Mouse (Mus musculus): ENCODE measurements at regions not wholly inside any gene's neighbourhood (a gene's known extent, or its start where the extent isn't known, plus 50 kb on each side); places are given as distances from the start of the nearest gene placed in this dataset.

DNA sequence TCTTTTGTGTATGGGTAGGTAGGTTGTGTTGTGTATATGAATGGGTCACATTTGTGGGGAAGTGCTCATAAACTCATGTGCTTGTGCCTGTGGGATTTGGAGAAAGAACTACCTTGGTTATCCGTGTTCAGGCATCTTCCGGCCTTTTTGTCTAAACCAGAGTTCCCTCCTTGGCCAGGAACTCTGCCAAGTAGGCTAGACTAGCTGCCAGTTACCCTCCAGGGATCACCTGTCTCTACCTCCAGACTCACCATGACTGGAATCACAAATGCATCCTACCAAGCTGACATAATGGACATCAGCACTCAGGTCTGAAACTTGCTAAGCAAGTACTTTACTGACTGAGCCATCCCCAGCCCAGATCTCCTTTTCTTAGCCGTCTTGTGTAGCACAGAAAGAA lies 97.6 kb upstream of the Nrp1 start:
- DNase-seq (ENCODE audit: low read depth in 1 of 2, low spot score in 2 of 2): no peak
- WGBS: 87% methylated on average over 3 of the region's 3 CpGs
- Histone ChIP-seq H3K27ac (ENCODE audit: insufficient read depth, low read length) (no peak overlapping the region), H3K27me3 (ENCODE audit: control insufficient read depth, insufficient read depth, low read length) (no peaks in the 10 kb centered on the region), H3K4me1 (ENCODE audit: control insufficient read depth, insufficient read depth, insufficient read length) (no peaks in the 10 kb centered on the region), H3K36me3 (ENCODE audit: control insufficient read depth, insufficient read depth, low read length) (no peaks in the 10 kb centered on the region), H3K4me3 (ENCODE audit: extremely low read depth, insufficient read depth, insufficient read length) (no peak overlapping the region)
- TF ChIP-seq CTCF (IDR thresholded peaks at IDR 0.05; ENCODE audit: extremely low read depth, insufficient read depth, insufficient read length, insufficient replicate concordance) (no peak), POLR2A (IDR thresholded peaks at IDR 0.05; ENCODE audit: low read depth, low read length) (no peak)

DNA sequence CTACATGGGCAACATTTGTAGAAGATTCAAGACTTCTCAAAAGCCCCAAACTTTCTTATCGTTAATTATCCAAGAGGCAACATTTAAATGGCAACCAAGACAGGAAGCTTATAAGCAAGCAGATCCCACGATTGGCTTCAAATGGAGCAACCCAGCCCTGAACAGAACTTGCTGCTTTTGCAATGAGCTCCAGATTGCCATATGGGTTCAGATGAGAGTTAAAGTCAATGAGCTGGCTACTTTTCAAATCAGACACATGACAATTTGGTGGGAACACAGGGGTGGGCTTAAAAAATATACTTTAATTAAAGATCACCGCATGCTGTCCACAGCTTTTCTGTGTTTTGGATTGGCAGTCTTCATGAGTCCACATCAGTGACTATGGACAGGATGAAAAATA lies 97.0 kb upstream of the Nrp1 start:
- 78% methylated on average over 3 of the region's 3 CpGs for WGBS
- TF ChIP-seq POLR2A (IDR thresholded peaks at IDR 0.05; ENCODE audit: low read depth, low read length) (no peak), CTCF (IDR thresholded peaks at IDR 0.05; ENCODE audit: extremely low read depth, insufficient read depth, insufficient read length, insufficient replicate concordance) (no peak)
- no peaks in the 10 kb centered on the region for H3K4me1 ChIP-seq (ENCODE audit: control insufficient read depth, insufficient read depth, insufficient read length)
- H3K4me3 ChIP-seq (ENCODE audit: extremely low read depth, insufficient read depth, insufficient read length): no peak overlapping the region
- no peak overlapping the region for H3K27ac ChIP-seq (ENCODE audit: insufficient read depth, low read length)
- no peaks in the 10 kb centered on the region for H3K27me3 ChIP-seq (ENCODE audit: control insufficient read depth, insufficient read depth, low read length)
- no peaks in the 10 kb centered on the region for H3K36me3 ChIP-seq (ENCODE audit: control insufficient read depth, insufficient read depth, low read length)
- no peak for DNase-seq (ENCODE audit: low read depth in 1 of 2, low spot score in 2 of 2)

DNA sequence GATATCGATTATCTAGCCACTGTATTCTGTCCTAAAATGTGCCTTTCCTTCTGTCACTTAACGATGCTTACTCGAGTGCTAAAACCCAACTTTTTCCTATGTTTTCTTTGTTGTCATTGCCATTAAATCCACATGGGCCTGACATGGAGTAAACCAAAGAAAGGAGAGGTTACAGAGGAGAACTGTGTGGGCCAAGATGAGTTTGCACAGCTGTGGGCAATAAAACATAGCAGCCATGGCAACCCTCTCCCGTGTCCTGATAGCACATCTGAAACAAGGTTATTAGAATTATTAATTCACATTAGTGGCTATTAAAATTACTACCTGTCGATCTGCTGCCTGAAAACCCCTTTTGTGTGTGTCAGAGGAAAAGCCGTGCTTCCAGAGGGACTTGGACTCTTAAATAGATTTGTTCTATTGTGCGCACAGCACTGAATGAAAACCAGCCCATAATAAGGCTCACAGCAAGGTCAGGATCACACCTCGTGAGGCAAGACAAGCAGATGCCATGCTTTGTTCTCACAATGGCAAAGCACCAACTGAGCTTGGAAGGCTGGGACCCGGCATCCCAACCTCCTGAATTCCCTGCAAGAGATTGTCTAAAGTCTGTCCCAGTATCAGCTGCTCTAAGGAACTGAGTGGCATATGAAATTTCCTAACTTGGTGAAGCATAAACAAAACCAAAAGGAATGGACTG lies 95.0 kb upstream of the Nrp1 start:
- H3K27me3 ChIP-seq (ENCODE audit: control insufficient read depth, insufficient read depth, low read length): no peaks in the 10 kb centered on the region
- TF ChIP-seq POLR2A (IDR thresholded peaks at IDR 0.05; ENCODE audit: low read depth, low read length) (no peak), CTCF (IDR thresholded peaks at IDR 0.05; ENCODE audit: extremely low read depth, insufficient read depth, insufficient read length, insufficient replicate concordance) (no peak)
- DNase-seq (ENCODE audit: low read depth in 1 of 2, low spot score in 2 of 2): no peak
- 88% methylated on average over 9 of the region's 9 CpGs for WGBS
- H3K4me1 ChIP-seq (ENCODE audit: control insufficient read depth, insufficient read depth, insufficient read length): peaks cover 4% of the 10 kb centered on the region; the same call in 1 of the 2 replicates
- no peak overlapping the region for H3K4me3 ChIP-seq (ENCODE audit: extremely low read depth, insufficient read depth, insufficient read length)
- H3K36me3 ChIP-seq (ENCODE audit: control insufficient read depth, insufficient read depth, low read length): no peaks in the 10 kb centered on the region
- H3K27ac ChIP-seq (ENCODE audit: insufficient read depth, low read length): no peak overlapping the region

DNA sequence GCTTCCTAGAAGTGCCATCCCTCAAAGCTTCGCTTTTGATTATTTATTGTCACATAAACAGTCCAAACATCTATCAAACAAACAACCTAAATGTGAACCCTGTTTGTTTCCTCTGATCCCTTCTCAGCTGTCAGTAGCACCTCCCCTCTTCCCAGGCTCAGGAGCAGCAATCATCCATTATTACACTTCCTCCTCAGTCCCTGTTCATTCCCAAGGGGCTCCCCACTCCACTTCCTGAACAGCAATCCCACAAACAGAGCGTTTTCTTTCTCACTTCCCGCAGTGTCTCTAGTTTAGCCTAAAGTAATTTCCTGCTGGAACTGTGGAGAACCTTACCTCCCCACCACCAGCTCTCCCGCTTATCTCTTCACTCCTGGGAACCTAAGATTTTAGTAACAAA lies 91.1 kb upstream of the Nrp1 start:
- H3K27me3 ChIP-seq (ENCODE audit: control insufficient read depth, insufficient read depth, low read length): no peaks in the 10 kb centered on the region
- no peak for TF ChIP-seq CTCF (IDR thresholded peaks at IDR 0.05; ENCODE audit: extremely low read depth, insufficient read depth, insufficient read length, insufficient replicate concordance)
- TF ChIP-seq POLR2A (IDR thresholded peaks at IDR 0.05; ENCODE audit: low read depth, low read length): no peak
- H3K4me3 ChIP-seq (ENCODE audit: extremely low read depth, insufficient read depth, insufficient read length): no peak overlapping the region
- 60% methylated on average over 4 of the region's 4 CpGs for WGBS
- H3K4me1 ChIP-seq (ENCODE audit: control insufficient read depth, insufficient read depth, insufficient read length): peaks cover 7% of the 10 kb centered on the region; the same call in 1 of the 2 replicates
- H3K36me3 ChIP-seq (ENCODE audit: control insufficient read depth, insufficient read depth, low read length): no peaks in the 10 kb centered on the region
- DNase-seq (ENCODE audit: low read depth in 1 of 2, low spot score in 2 of 2): no peak
- no peak overlapping the region for H3K27ac ChIP-seq (ENCODE audit: insufficient read depth, low read length)

DNA sequence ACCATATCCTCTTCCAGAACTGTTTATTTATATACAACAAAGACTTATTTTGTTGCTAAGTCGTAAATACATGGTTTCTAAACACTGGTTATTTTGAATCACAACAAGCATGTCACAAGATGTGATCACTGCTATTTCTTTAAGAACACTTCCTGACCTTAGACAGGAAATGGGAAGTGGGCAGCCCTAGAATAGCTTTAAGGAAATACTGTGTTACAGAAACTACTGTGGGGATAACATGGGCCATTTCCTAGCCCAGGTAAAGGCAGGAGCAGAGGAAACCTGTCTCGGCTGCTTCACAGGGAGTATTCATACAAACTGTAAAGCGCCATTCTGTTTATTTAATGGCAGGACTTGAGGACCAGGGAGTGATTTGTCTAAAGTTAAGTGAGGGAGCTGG lies 90.4 kb upstream of the Nrp1 start:
- no peak for DNase-seq (ENCODE audit: low read depth in 1 of 2, low spot score in 2 of 2)
- WGBS: 55% methylated on average over 3 of the region's 3 CpGs
- H3K27me3 ChIP-seq (ENCODE audit: control insufficient read depth, insufficient read depth, low read length): no peaks in the 10 kb centered on the region
- TF ChIP-seq POLR2A (IDR thresholded peaks at IDR 0.05; ENCODE audit: low read depth, low read length) (no peak), CTCF (IDR thresholded peaks at IDR 0.05; ENCODE audit: extremely low read depth, insufficient read depth, insufficient read length, insufficient replicate concordance) (no peak)
- H3K4me1 ChIP-seq (ENCODE audit: control insufficient read depth, insufficient read depth, insufficient read length): peaks cover 7% of the 10 kb centered on the region; the same call in 1 of the 2 replicates
- no peak overlapping the region for H3K4me3 ChIP-seq (ENCODE audit: extremely low read depth, insufficient read depth, insufficient read length)
- H3K27ac ChIP-seq (ENCODE audit: insufficient read depth, low read length): no peak overlapping the region
- H3K36me3 ChIP-seq (ENCODE audit: control insufficient read depth, insufficient read depth, low read length): no peaks in the 10 kb centered on the region

DNA sequence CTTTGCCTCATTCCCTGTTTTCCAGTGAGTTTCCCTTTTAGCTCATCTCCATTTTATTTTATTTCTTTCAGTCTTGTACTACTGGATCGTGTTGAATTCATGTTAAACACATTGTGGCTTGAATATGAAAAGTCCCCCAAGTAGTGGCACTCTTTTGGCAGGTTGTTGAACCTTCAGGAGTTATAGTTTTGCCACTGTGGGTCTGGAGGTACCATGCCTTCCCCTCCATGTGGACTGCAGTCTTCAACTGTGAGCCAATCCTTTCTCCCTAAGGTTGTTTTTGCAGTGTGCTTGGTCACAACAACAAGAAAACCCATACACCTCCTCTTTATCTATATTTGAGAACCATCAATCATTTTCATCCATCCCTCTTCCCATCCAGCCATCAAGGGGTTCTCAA lies 88.9 kb upstream of the Nrp1 start:
- Histone ChIP-seq H3K27ac (ENCODE audit: insufficient read depth, low read length) (no peak overlapping the region), H3K4me3 (ENCODE audit: extremely low read depth, insufficient read depth, insufficient read length) (no peak overlapping the region), H3K27me3 (ENCODE audit: control insufficient read depth, insufficient read depth, low read length) (no peaks in the 10 kb centered on the region), H3K4me1 (ENCODE audit: control insufficient read depth, insufficient read depth, insufficient read length) (peaks cover 7% of the 10 kb centered on the region; the same call in 1 of the 2 replicates), H3K36me3 (ENCODE audit: control insufficient read depth, insufficient read depth, low read length) (no peaks in the 10 kb centered on the region)
- DNase-seq (ENCODE audit: low read depth in 1 of 2, low spot score in 2 of 2): no peak
- TF ChIP-seq POLR2A (IDR thresholded peaks at IDR 0.05; ENCODE audit: low read depth, low read length): no peak
- no peak for TF ChIP-seq CTCF (IDR thresholded peaks at IDR 0.05; ENCODE audit: extremely low read depth, insufficient read depth, insufficient read length, insufficient replicate concordance)
- WGBS: 77% methylated on average over 1 of the region's 1 CpGs

DNA sequence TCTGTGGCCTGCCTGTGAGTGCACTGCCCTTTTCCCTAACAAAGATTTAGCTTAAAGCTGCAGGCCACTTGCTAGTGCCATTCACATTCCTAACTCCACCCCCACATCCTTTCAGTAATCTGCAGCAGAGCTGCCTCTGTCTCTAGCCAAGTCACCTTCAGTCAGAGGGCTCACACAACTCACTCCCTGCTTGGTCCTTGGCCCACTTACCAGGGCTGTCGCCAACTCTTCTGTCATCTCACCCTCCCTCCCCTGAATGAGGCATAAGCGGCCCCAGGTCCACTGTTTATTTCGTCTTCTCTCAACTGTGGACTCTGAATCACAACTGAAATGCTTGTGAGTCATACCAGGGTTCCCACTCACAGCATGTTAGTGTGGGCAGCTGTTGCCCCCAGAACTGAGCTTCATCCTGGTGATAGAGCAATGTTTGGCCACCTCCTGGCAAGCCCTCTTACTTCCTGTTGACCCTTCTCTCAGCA lies 85.5 kb upstream of the Nrp1 start:
- no peaks in the 10 kb centered on the region for H3K27me3 ChIP-seq (ENCODE audit: control insufficient read depth, insufficient read depth, low read length)
- TF ChIP-seq POLR2A (IDR thresholded peaks at IDR 0.05; ENCODE audit: low read depth, low read length) (no peak), CTCF (IDR thresholded peaks at IDR 0.05; ENCODE audit: extremely low read depth, insufficient read depth, insufficient read length, insufficient replicate concordance) (no peak)
- 75% methylated on average over 3 of the region's 3 CpGs for WGBS
- H3K4me1 ChIP-seq (ENCODE audit: control insufficient read depth, insufficient read depth, insufficient read length): peaks cover 5% of the 10 kb centered on the region; the same call in 1 of the 2 replicates
- H3K4me3 ChIP-seq (ENCODE audit: extremely low read depth, insufficient read depth, insufficient read length): no peak overlapping the region
- H3K36me3 ChIP-seq (ENCODE audit: control insufficient read depth, insufficient read depth, low read length): no peaks in the 10 kb centered on the region
- no peak overlapping the region for H3K27ac ChIP-seq (ENCODE audit: insufficient read depth, low read length)
- no peak for DNase-seq (ENCODE audit: low read depth in 1 of 2, low spot score in 2 of 2)
